Mouse (Mus musculus) spleen, embryonic (tissue): ENCODE measurements around the gene Slc25a33.

ENCODE experiments used
- CTCF ChIA-PET: fragments of 350-600 bp; sonication (Branson Sonifier 250); formaldehyde crosslinking; loops from one replicate; lab custom pipeline; 2022; lab: Charles Lee

Gene Slc25a33

DNA sequence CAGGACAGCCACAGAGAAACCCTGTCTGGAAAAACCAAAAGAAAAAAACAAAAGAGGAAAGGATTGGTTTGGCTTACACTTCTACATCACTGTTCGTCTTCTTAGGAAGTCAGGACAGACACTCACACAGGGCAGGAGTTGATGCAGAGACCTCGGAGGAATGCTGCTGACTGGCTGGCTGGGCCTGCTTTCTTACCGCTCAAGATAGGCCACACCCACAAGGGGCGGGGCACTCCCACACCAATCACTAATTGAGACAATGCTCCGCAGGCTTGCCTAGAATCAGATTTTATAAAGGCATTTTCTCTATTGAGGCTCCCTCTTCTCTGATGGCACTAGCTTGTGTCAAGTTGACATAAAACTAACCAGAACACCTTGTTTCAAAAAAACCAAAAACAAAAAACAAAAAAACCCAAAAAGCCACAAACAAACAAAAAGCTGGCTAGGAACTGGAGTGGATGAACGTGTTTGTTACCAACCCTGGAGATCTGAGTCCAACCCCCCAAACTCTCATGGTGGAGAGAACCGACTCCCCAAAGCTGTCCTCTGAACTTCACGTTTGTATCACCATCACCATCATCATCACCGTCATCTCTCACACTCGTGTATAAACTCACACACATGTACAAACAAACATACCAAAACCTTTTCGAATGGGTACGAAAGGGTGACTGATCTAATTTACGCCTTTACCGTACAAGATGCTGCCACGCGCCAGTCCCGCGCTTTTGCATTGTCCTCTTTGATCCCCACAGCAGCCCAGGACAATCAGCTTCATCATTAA lies 72.5 kb downstream of the Slc25a33 start:
- CTCF ChIA-PET: no interaction called here

DNA sequence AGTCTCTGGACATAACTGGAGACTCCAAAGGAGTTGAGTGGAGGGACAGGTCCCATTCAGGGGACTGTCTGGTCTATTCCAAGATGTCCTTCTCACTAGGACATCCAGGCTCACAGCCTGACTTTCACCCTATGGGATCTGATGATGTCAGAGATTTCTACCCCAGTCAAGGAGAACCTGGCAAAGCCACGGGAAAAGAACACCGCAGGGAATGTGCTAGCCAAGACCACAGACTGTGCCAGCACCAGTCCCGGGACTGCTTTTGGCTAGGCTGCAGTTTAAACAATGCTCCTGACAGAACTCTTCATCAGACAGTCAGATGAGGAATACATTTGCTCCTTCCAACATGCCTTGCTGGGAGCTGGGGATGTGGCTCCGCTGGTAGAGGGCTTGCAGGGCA lies 74.1 kb downstream of the Slc25a33 start:
- CTCF ChIA-PET: interaction anchor here (0.6 to 1.2 kb wide), 2 partner anchors 10 to 58 kb away, joined by 3 to 6 read pairs; no protein-coding TSS in a partner anchor

DNA sequence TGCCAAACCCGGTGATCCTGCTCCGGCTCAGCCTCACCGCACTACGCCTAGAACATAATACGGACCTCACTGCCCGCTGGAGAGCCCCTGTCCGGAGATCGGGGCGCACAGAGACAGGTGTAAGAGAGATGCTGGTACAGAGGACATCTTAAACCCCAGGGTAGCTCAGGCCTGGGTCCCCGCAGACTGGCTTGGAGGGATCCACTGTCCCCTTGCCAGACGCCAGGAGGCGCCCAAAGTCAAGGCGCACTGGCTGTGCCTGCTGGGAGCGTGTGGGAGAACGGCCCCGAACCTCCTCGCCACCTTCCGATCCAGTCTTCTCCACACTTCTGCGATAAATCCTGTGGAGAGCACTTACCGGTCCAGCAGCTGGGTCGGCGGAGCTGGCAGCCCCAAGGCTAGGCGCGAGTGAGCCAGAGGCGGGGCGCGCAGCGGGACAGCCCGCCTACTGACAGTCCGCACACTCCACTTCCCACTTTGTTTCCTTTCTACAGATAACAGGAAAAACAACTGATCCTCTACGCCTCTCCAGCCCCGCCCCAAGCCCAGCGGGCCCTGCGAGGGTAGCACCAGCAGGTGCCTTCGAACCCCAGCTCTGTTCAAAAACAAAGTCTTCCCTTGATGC lies 75.8 kb downstream of the Slc25a33 start:
- CTCF ChIA-PET: interaction anchor here (0.7 to 1.5 kb wide), 4 partner anchors 11 to 43 kb away, joined by 4 to 8 read pairs (median 6); no protein-coding TSS in a partner anchor

DNA sequence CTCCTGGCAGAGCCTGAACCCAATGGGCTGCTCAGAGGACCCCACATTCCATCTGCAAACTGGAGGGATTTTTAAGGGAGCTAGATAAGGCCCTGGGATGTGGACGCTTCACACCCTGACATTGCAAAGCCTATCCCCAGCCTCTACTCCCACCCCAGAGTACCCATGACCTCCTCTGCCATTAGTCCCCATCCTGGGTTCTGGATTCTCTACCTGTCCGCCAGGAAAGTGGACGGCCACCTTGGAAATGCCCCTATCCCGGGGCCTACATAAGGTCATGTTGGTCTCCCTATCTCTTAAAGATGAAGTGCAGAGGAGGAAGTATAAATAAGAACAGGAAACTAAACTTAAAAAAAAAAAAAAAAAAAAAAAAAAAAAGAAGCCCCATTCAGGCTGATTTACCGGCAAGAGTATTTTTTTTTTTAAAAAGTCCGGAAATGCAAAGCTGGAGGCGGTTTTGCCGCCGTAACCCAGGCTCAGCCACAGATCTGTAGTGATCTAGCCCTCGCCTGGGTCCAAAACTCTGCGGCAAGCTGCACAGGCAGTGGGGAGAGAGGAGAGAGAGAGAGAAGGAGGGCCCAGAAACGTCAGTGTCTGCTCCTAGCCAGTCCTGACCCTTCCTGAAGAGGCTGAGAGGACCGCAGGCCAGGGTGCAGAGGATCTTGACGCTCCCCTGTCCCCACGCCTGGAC lies 76.4 kb downstream of the Slc25a33 start:
- CTCF ChIA-PET: interaction anchor here (0.7 to 1.5 kb wide), 5 partner anchors 11 to 44 kb away, joined by 3 to 8 read pairs (median 4); no protein-coding TSS in a partner anchor

DNA sequence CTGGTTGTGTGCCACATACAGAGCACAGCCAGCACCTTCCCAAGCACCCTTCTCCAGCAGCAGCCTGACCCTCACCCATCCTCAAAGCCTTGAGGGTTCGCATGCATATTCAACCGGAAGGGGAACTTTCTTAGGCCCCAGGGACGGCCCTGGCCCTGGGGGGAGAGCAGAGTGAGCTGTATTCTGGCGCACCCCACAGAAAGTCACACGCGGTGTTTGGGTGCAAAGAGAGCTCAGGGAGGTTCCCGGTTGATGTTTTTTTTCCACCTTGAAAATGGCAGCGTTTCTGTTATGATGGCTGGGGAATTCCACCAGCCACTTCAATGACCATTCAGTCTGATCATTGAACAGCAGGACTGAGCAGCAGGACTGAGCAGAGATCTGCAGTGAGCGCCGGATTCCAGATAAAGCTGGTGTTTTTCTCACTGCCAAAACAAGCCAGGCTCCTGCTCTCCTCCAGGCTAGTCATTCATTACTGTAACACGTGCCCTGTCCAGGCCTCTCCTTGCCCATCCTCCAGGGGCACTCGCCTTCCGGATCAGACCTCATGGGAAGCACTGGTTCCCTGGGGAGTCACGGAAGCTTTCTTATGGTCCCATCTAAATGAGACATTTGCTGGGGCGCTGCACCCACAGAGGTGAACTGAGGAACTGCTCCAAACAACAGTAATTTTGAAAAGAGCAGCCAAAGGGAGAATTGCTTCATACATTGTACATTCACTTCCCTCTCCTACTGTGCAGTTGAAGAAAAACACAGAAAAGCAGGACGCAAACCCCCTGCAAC lies 77.7 kb downstream of the Slc25a33 start:
- CTCF ChIA-PET: interaction anchor here (0.9 to 1.3 kb wide), 3 partner anchors 14 to 46 kb away, joined by 3 to 4 read pairs (median 4); no protein-coding TSS in a partner anchor
